ENCODE assay signal across 8 mouse cellular contexts in the genomic region with DNA sequence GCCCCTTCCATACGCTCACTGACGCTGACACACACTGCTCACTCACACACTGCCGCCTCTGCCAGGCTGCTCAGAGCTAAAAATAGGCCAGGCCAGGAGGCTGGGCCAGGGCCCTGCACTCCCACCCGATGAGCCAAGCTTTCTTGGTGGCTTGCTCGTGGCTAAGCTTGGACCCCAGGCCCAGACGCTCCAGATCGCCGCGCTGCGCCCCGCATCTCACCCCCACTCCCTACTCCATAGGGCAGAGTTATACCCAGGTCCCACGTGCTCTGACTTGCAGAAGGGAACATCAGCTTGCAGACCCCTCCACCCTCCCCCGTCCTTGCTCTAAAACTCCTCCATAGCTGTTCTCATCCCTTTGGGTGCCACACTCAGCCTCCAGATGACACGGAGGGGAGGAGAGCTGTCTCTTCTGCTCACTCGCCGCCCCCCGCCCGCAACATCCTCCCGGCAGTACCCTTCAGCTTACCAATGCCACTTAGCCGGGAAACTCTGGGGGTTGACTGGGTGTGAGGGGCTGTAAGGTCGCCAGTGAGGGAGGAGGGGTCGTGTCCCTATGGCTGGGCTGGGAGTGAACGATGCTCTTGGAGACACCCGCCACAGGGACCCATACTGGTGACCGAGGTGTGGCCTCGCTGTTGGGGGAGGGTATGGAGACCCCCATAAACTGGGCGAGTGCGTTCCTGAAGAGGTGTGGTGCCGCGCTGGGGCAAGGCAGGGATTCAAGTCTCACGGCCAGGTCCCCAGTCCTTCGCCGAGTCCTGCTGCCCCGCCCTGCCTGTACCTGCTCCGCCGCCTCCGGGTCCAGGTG. TPM values are rescaled to one million over a fixed set of nuclear protein-coding genes. Genes with fewer than 3 reads are reported as not detected.
DNase-seq lines count a peak whose midpoint lies in the region; ATAC-seq and TF ChIP-seq lines count a peak whose summit lies in the region.

No protein-coding gene starts in this region.

- TF ChIP-seq CTCF in kidney, postnatal 0 days (IDR thresholded peaks at IDR 0.05; ENCODE audit: low read depth): no peak

- peaks cover 9% of the 10 kb centered on the region for H3K4me1 ChIP-seq in kidney, postnatal 0 days (replicated peaks; ENCODE audit: insufficient read depth, low read length)
- H3K4me1 ChIP-seq in heart, embryonic 13.5 days: peaks cover 30% of the 10 kb centered on the region
- H3K4me1 ChIP-seq in neural tube, embryonic 13.5 days (replicated peaks): peaks cover 41% of the 10 kb centered on the region

- peak overlapping the region; percentile 65 for H3K9ac ChIP-seq in kidney, postnatal 0 days (ENCODE audit: low read depth, low read length)
- peak overlapping the region; percentile 92 for H3K9ac ChIP-seq in heart, embryonic 13.5 days
- H3K9ac ChIP-seq in neural tube, embryonic 13.5 days: peak overlapping the region; percentile 84

- peak overlapping the region; percentile 59 for H3K4me3 ChIP-seq in kidney, postnatal 0 days (replicated peaks; ENCODE audit: low read depth, low read length)
- H3K4me3 ChIP-seq in heart, embryonic 13.5 days: peak overlapping the region; percentile 84
- peak overlapping the region; percentile 85 for H3K4me3 ChIP-seq in neural tube, embryonic 13.5 days

- peak overlapping the region; percentile 25; the same call in 1 of the 2 replicates for H3K27ac ChIP-seq in kidney, postnatal 0 days
- peak overlapping the region; percentile 91 for H3K27ac ChIP-seq in heart, embryonic 13.5 days (replicated peaks)
- peak overlapping the region; percentile 74 for H3K27ac ChIP-seq in neural tube, embryonic 13.5 days (replicated peaks)

- 3% methylated on average over 35 of the region's 37 CpGs for WGBS in kidney, postnatal 0 days
- under 1% methylated on average over 37 of the region's 37 CpGs for WGBS in heart, embryonic 13.5 days
- 1% methylated on average over 37 of the region's 37 CpGs for WGBS in neural tube, embryonic 13.5 days

- H3K36me3 ChIP-seq in kidney, postnatal 0 days (ENCODE audit: insufficient read depth, low read length): no peaks in the 10 kb centered on the region
- H3K36me3 ChIP-seq in heart, embryonic 13.5 days: no peaks in the 10 kb centered on the region
- H3K36me3 ChIP-seq in neural tube, embryonic 13.5 days: no peaks in the 10 kb centered on the region

- no peaks in the 10 kb centered on the region for H3K27me3 ChIP-seq in kidney, postnatal 0 days (ENCODE audit: insufficient read depth, low read length)
- peaks cover 51% of the 10 kb centered on the region for H3K27me3 ChIP-seq in heart, embryonic 13.5 days (replicated peaks)
- peaks cover 12% of the 10 kb centered on the region for H3K27me3 ChIP-seq in neural tube, embryonic 13.5 days

- H3K4me2 ChIP-seq in kidney, postnatal 0 days (ENCODE audit: low read length): peak overlapping the region; percentile 92
- peak overlapping the region; percentile 89 for H3K4me2 ChIP-seq in heart, embryonic 13.5 days
- H3K4me2 ChIP-seq in neural tube, embryonic 13.5 days: peak overlapping the region; percentile 88

- no peak for DNase-seq in kidney, postnatal 0 days (ENCODE audit: low spot score)
- DNase-seq in kidney, postnatal 36 days: no peak
- peak; percentile 32 for DNase-seq in embryo, embryonic 10.5 days (ENCODE audit: low spot score)
- peak; percentile 68 to 74 for DNase-seq in left cerebral cortex, postnatal 36 days (ENCODE audit: low spot score in 2 of 2)
- no peak for DNase-seq in urinary bladder, adult 2 months (ENCODE audit: low spot score)
- DNase-seq in spleen, postnatal 36 days (ENCODE audit: low spot score in 2 of 2): no peak

- peak; percentile 35 for ATAC-seq in kidney, postnatal 0 days (replicated peaks; ENCODE audit: low FRiP score, low read depth)
- ATAC-seq in heart, embryonic 13.5 days (ENCODE audit: extremely low read depth, insufficient number of reproducible peaks, low FRiP score, low TSS enrichment): peak; percentile 38
- peak; percentile 68 for ATAC-seq in neural tube, embryonic 13.5 days (ENCODE audit: low read depth)

- H3K9me3 ChIP-seq in kidney, postnatal 0 days (replicated peaks; ENCODE audit: low read length): no peaks in the 10 kb centered on the region
- no peaks in the 10 kb centered on the region for H3K9me3 ChIP-seq in heart, embryonic 13.5 days
- H3K9me3 ChIP-seq in neural tube, embryonic 13.5 days: no peaks in the 10 kb centered on the region

- intact Hi-C loops in left cerebral cortex, postnatal 36 days (cut with DNase I): no loop called here

RNA-seq across cellular contexts. Expression of gene Ppp1r1a, which starts 0.6 kb away (rescaled TPM):
- 85.5 and 93.2 TPM in 2 replicates for polyA plus RNA-seq in kidney, postnatal 0 days (2015; fragmentation: Nextera tagmentation; extraction: Ambion mirVana)
- 77.8 and 86.8 TPM in 2 replicates for polyA plus RNA-seq in heart, embryonic 13.5 days (2015; fragmentation: Nextera tagmentation; extraction: Ambion mirVana)
- total RNA-seq in left cerebral cortex, postnatal 36 days (2021): 100 to 1,000 TPM; 148 to 164 TPM
- polyA plus RNA-seq in neural tube, embryonic 13.5 days (2015; fragmentation: Nextera tagmentation; extraction: Ambion mirVana): 83.1 and 93.7 TPM in 2 replicates
- 14.6 and 16.4 TPM in 2 replicates for polyA plus RNA-seq in urinary bladder, adult 2 months (2012; rRNA removed)

RNA-seq across cellular contexts. Expression of gene Glycam1, which starts 27.7 kb away (rescaled TPM):
- polyA plus RNA-seq in kidney, postnatal 0 days (2015; fragmentation: Nextera tagmentation; extraction: Ambion mirVana): not detected in 2 replicates
- not detected in 2 replicates for polyA plus RNA-seq in heart, embryonic 13.5 days (2015; fragmentation: Nextera tagmentation; extraction: Ambion mirVana)
- total RNA-seq in left cerebral cortex, postnatal 36 days (2021): not detected
- not detected in 2 replicates for polyA plus RNA-seq in neural tube, embryonic 13.5 days (2015; fragmentation: Nextera tagmentation; extraction: Ambion mirVana)
- polyA plus RNA-seq in urinary bladder, adult 2 months (2012; rRNA removed): not detected in 2 replicates

RNA-seq across cellular contexts. Expression of gene Pde1b, which starts 34.4 kb away (rescaled TPM):
- polyA plus RNA-seq in kidney, postnatal 0 days (2015; fragmentation: Nextera tagmentation; extraction: Ambion mirVana): 3.5 and 3.9 TPM in 2 replicates
- polyA plus RNA-seq in heart, embryonic 13.5 days (2015; fragmentation: Nextera tagmentation; extraction: Ambion mirVana): 2.7 and 4.2 TPM in 2 replicates
- total RNA-seq in left cerebral cortex, postnatal 36 days (2021): 100 to 1,000 TPM; 160 to 189 TPM
- 83.3 and 88.7 TPM in 2 replicates for polyA plus RNA-seq in neural tube, embryonic 13.5 days (2015; fragmentation: Nextera tagmentation; extraction: Ambion mirVana)
- 12.9 TPM in 2 replicates for polyA plus RNA-seq in urinary bladder, adult 2 months (2012; rRNA removed)

Comparison
In these comparisons a context has a peak if more than half of its experiments do, and no peak if none do; other contexts are left out.
1. DNase-seq: peak in embryo, embryonic 10.5 days (single experiment) and left cerebral cortex, postnatal 36 days (2 of 2); none in kidney, postnatal 0 days (single experiment), kidney, postnatal 36 days (0 of 2), urinary bladder, adult 2 months (single experiment) and spleen, postnatal 36 days (0 of 2).
2. H3K27ac ChIP-seq: peak in every context shown above with its lines; median percentile 91 in heart, embryonic 13.5 days; 74 in neural tube, embryonic 13.5 days; 25 in kidney, postnatal 0 days.
3. Peak in every context shown above with its lines, with median percentiles within 50 percentile points of each other: ATAC-seq, H3K4me2 ChIP-seq, H3K4me3 ChIP-seq and H3K9ac ChIP-seq.